Mouse (Mus musculus): ENCODE measurements around the gene Irx4. TPM values are rescaled to one million over a fixed set of nuclear protein-coding genes. Genes with fewer than 3 reads are reported as not detected.

Irx4 gene
- polyA plus RNA-seq, 1 experiment from 2014 or later = 44.3 TPM

GRCm38 (mm10) chr13:73261881-73262280 lies 1.6 kb downstream of the Irx4 start:
- Histone ChIP-seq H3K9me3 (replicated peaks) (no peaks in the 10 kb centered on the region), H3K27ac (peak overlapping the region; percentile 89), H3K27me3 (peaks cover 97% of the 10 kb centered on the region), H3K4me3 (peak overlapping the region; percentile 60), H3K36me3 (no peaks in the 10 kb centered on the region), H3K4me2 (peak overlapping the region; percentile 72), H3K9ac (peak overlapping the region; percentile 72), H3K4me1 (replicated peaks) (peaks cover 49% of the 10 kb centered on the region)
- 16% methylated on average over 2 of the region's 2 CpGs for WGBS
- no peak for ATAC-seq (replicated peaks; ENCODE audit: insufficient number of reproducible peaks, insufficient read depth, low FRiP score, low read depth)

- H3K9ac ChIP-seq = peak overlapping the region; percentile 72
- WGBS = 5% methylated on average over 24 of the region's 24 CpGs
- H3K27ac ChIP-seq = peak overlapping the region; percentile 89
- peaks cover 97% of the 10 kb centered on the region for H3K27me3 ChIP-seq
- no peaks in the 10 kb centered on the region for H3K36me3 ChIP-seq
- H3K9me3 ChIP-seq (replicated peaks) = no peaks in the 10 kb centered on the region
- peak overlapping the region; percentile 72 for H3K4me2 ChIP-seq
- no peak for ATAC-seq (replicated peaks; ENCODE audit: insufficient number of reproducible peaks, insufficient read depth, low FRiP score, low read depth)
- peak overlapping the region; percentile 60 for H3K4me3 ChIP-seq
- peaks cover 56% of the 10 kb centered on the region for H3K4me1 ChIP-seq (replicated peaks)
These were observed 2.3 kb downstream of the Irx4 start for GRCm38 (mm10) chr13:73262336-73263127.

- H3K4me2 ChIP-seq = peak overlapping the region; percentile 72
These were observed 3.1 kb downstream of the Irx4 start for GRCm38 (mm10) chr13:73263128-73263971.

GRCm38 (mm10) chr13:73264166-73264735 lies 4.0 kb downstream of the Irx4 start:
- Histone ChIP-seq H3K27ac (peak overlapping the region; percentile 89), H3K4me2 (peak overlapping the region; percentile 72), H3K9me3 (replicated peaks) (no peaks in the 10 kb centered on the region), H3K36me3 (no peaks in the 10 kb centered on the region), H3K9ac (peak overlapping the region; percentile 72), H3K27me3 (peaks cover 97% of the 10 kb centered on the region), H3K4me3 (peak overlapping the region; percentile 60), H3K4me1 (replicated peaks) (peaks cover 57% of the 10 kb centered on the region)
- no peak for ATAC-seq (replicated peaks; ENCODE audit: insufficient number of reproducible peaks, insufficient read depth, low FRiP score, low read depth)
- WGBS = 7% methylated on average over 29 of the region's 29 CpGs

More at GRCm38 (mm10) chr13:73263128-73263971, 3.1 kb downstream of the Irx4 start:
- no peaks in the 10 kb centered on the region for H3K36me3 ChIP-seq
- H3K9me3 ChIP-seq (replicated peaks) = no peaks in the 10 kb centered on the region
- 1% methylated on average over 40 of the region's 40 CpGs for WGBS
- peaks cover 97% of the 10 kb centered on the region for H3K27me3 ChIP-seq
- peak overlapping the region; percentile 89 for H3K27ac ChIP-seq
- peak overlapping the region; percentile 72 for H3K9ac ChIP-seq
- peak overlapping the region; percentile 60 for H3K4me3 ChIP-seq
- peak; percentile 49; the same call in 1 of the 2 replicates for ATAC-seq (replicated peaks; ENCODE audit: insufficient number of reproducible peaks, insufficient read depth, low FRiP score, low read depth)
- peaks cover 57% of the 10 kb centered on the region for H3K4me1 ChIP-seq (replicated peaks)

- Histone ChIP-seq H3K9me3 (replicated peaks) (no peaks in the 10 kb centered on the region), H3K27ac (peak overlapping the region; percentile 89), H3K27me3 (peaks cover 97% of the 10 kb centered on the region), H3K9ac (peak overlapping the region; percentile 72), H3K4me1 (replicated peaks) (peaks cover 60% of the 10 kb centered on the region), H3K4me2 (peak overlapping the region; percentile 72), H3K4me3 (peak overlapping the region; percentile 60), H3K36me3 (no peaks in the 10 kb centered on the region)
- 24% methylated on average over 8 of the region's 8 CpGs for WGBS
- no peak for ATAC-seq (replicated peaks; ENCODE audit: insufficient number of reproducible peaks, insufficient read depth, low FRiP score, low read depth)
These were observed 4.6 kb downstream of the Irx4 start for GRCm38 (mm10) chr13:73264831-73265230.

- H3K27me3 ChIP-seq = peaks cover 97% of the 10 kb centered on the region
- peak; percentile 4; the same call in 1 of the 2 replicates for ATAC-seq (replicated peaks; ENCODE audit: insufficient number of reproducible peaks, insufficient read depth, low FRiP score, low read depth)
- 2% methylated on average over 28 of the region's 28 CpGs for WGBS
- peak overlapping the region; percentile 89 for H3K27ac ChIP-seq
- peaks cover 66% of the 10 kb centered on the region for H3K4me1 ChIP-seq (replicated peaks)
- peak overlapping the region; percentile 72 for H3K4me2 ChIP-seq
- H3K9me3 ChIP-seq (replicated peaks) = no peaks in the 10 kb centered on the region
- H3K36me3 ChIP-seq = no peaks in the 10 kb centered on the region
- H3K4me3 ChIP-seq = peak overlapping the region; percentile 60
- H3K9ac ChIP-seq = peak overlapping the region; percentile 72
These were observed 5.2 kb downstream of the Irx4 start for GRCm38 (mm10) chr13:73265442-73265841.

GRCm38 (mm10) chr13:73267551-73267950 lies 7.3 kb downstream of the Irx4 start:
- peaks cover 87% of the 10 kb centered on the region for H3K4me1 ChIP-seq (replicated peaks)
- peaks cover 88% of the 10 kb centered on the region for H3K27me3 ChIP-seq
- no peak for ATAC-seq (replicated peaks; ENCODE audit: insufficient number of reproducible peaks, insufficient read depth, low FRiP score, low read depth)
- no peaks in the 10 kb centered on the region for H3K36me3 ChIP-seq
- no peak overlapping the region for H3K9ac ChIP-seq
- H3K4me3 ChIP-seq = 0 out of 2 replicates have a peak overlapping the region, but pooled peaks have one; percentile 7
- no peaks in the 10 kb centered on the region for H3K9me3 ChIP-seq (replicated peaks)
- 8% methylated on average over 10 of the region's 10 CpGs for WGBS
- peak overlapping the region; percentile 28; the same call in 1 of the 2 replicates for H3K4me2 ChIP-seq
- peak overlapping the region; percentile 63 for H3K27ac ChIP-seq

- H3K9me3 ChIP-seq (replicated peaks) = no peaks in the 10 kb centered on the region
- H3K36me3 ChIP-seq = no peaks in the 10 kb centered on the region
- H3K4me1 ChIP-seq (replicated peaks) = peaks cover 94% of the 10 kb centered on the region
- peak overlapping the region; percentile 28 for H3K4me2 ChIP-seq
- H3K27ac ChIP-seq = peak overlapping the region; percentile 63
- H3K27me3 ChIP-seq = peaks cover 89% of the 10 kb centered on the region
- WGBS = 7% methylated on average over 20 of the region's 20 CpGs
- peak; percentile 30; the same call in 1 of the 2 replicates for ATAC-seq (replicated peaks; ENCODE audit: insufficient number of reproducible peaks, insufficient read depth, low FRiP score, low read depth)
- peak overlapping the region; percentile 5 for H3K4me3 ChIP-seq
- H3K9ac ChIP-seq = peak overlapping the region; percentile 30; the same call in 1 of the 2 replicates
These were observed 8.4 kb downstream of the Irx4 start for GRCm38 (mm10) chr13:73268702-73269101.

GRCm38 (mm10) chr13:73269251-73269650 lies 9.0 kb downstream of the Irx4 start:
- ATAC-seq (replicated peaks; ENCODE audit: insufficient number of reproducible peaks, insufficient read depth, low FRiP score, low read depth) = no peak
- peaks cover 94% of the 10 kb centered on the region for H3K4me1 ChIP-seq (replicated peaks)
- H3K9me3 ChIP-seq (replicated peaks) = no peaks in the 10 kb centered on the region
- 29% methylated on average over 15 of the region's 15 CpGs for WGBS
- no peaks in the 10 kb centered on the region for H3K36me3 ChIP-seq
- H3K9ac ChIP-seq = no peak overlapping the region
- H3K27ac ChIP-seq = peak overlapping the region; percentile 63; the same call in 1 of the 2 replicates
- H3K4me2 ChIP-seq = peak overlapping the region; percentile 28
- H3K27me3 ChIP-seq = peaks cover 89% of the 10 kb centered on the region
- no peak overlapping the region for H3K4me3 ChIP-seq

- no peak for ATAC-seq (replicated peaks; ENCODE audit: insufficient number of reproducible peaks, insufficient read depth, low FRiP score, low read depth)
- no peaks in the 10 kb centered on the region for H3K36me3 ChIP-seq
- H3K27ac ChIP-seq = peak overlapping the region; percentile 61
- no peak overlapping the region for H3K9ac ChIP-seq
- H3K4me3 ChIP-seq = no peak overlapping the region
- 17% methylated on average over 3 of the region's 3 CpGs for WGBS
- peaks cover 83% of the 10 kb centered on the region for H3K27me3 ChIP-seq
- no peak overlapping the region for H3K4me2 ChIP-seq
- H3K4me1 ChIP-seq (replicated peaks) = peaks cover 90% of the 10 kb centered on the region
- no peaks in the 10 kb centered on the region for H3K9me3 ChIP-seq (replicated peaks)
These were observed 9.6 kb downstream of the Irx4 start for GRCm38 (mm10) chr13:73269891-73270290.

Measured in heart, embryonic 15.5 days (tissue).